Mouse (Mus musculus): ENCODE results near the gene Col4a4. TPM values are rescaled to one million over a fixed set of nuclear protein-coding genes. Genes with fewer than 3 reads are reported as not detected.

The Col4a4 gene
- polyA plus RNA-seq, 1 experiment from 2014 or later: 0.13 TPM

Other genes with a start within 250 kb of the Col4a4 start
- gene Col4a3, start 72 bp upstream of the Col4a4 start, polyA plus RNA-seq (2016; fragmentation: Nextera tagmentation; extraction: Ambion mirVana): 0.09 and 0.10 TPM in 2 replicates
- 276 and 284 TPM in 2 replicates for gene Mff, start 138.0 kb upstream of the Col4a4 start, polyA plus RNA-seq (2016; fragmentation: Nextera tagmentation; extraction: Ambion mirVana)
- 0.14 and 0.31 TPM in 2 replicates for gene Tm4sf20, start 181.6 kb upstream of the Col4a4 start, polyA plus RNA-seq (2016; fragmentation: Nextera tagmentation; extraction: Ambion mirVana)
- gene Gm47791, start 184.4 kb upstream of the Col4a4 start, polyA plus RNA-seq (2016; fragmentation: Nextera tagmentation; extraction: Ambion mirVana): not detected in 2 replicates

Data from midbrain, embryonic 12.5 days (tissue).